Mouse (Mus musculus) MN1 (cell line): ENCODE results near the gene Rnf144b.
A peak's percentile ranks its signal among the peaks of the same experiment; 100 is the strongest.

ENCODE experiments used
- DNase-seq: peaks from one replicate; pipeline ENCODE4 v3.0.0-alpha.2; 2016; ENCODE audit warnings: low spot score

Gene Rnf144b

GRCm38 (mm10) chr13:47268227-47268626 is 145.8 kb downstream of the Rnf144b start:
- no peak for DNase-seq

GRCm38 (mm10) chr13:47272928-47273327 is 150.5 kb downstream of the Rnf144b start:
- DNase-seq = no peak

GRCm38 (mm10) chr13:47273487-47273886 is 151.0 kb downstream of the Rnf144b start:
- no peak for DNase-seq

GRCm38 (mm10) chr13:47274139-47274538 is 151.7 kb downstream of the Rnf144b start:
- DNase-seq = no peak

- no peak for DNase-seq
These were observed 154.8 kb downstream of the Rnf144b start for GRCm38 (mm10) chr13:47277000-47277823.

GRCm38 (mm10) chr13:47277824-47278290 is 155.4 kb downstream of the Rnf144b start:
- no peak for DNase-seq

GRCm38 (mm10) chr13:47282221-47282620 is 159.8 kb downstream of the Rnf144b start:
- no peak for DNase-seq

- DNase-seq = peak; percentile 52
These were observed 166.0 kb downstream of the Rnf144b start for GRCm38 (mm10) chr13:47288449-47288848.

GRCm38 (mm10) chr13:47296465-47296864 is 174.0 kb downstream of the Rnf144b start:
- no peak for DNase-seq
